Mouse (Mus musculus): ENCODE results near the gene 1700003E16Rik.

GRCm38 (mm10) chr6:83207361-83208049 is 51.3 kb downstream of the 1700003E16Rik start:
- no peak for TF ChIP-seq EP300 (IDR thresholded peaks at IDR 0.05; ENCODE audit: low read depth in 1 of 2, low read length in 2 of 2)
- TF ChIP-seq CTCF (IDR thresholded peaks at IDR 0.05 in 2 of 3, conservative IDR thresholded peaks at IDR 0.05 in 1 of 3; ENCODE audit: control insufficient read depth in 1 of 3, insufficient read depth in 1 of 3, low read depth in 2 of 3, low read length in 3 of 3, poor library complexity in 1 of 3, severe bottlenecking in 1 of 3), result no peak
